Mouse (Mus musculus) T-helper 17 cell (primary cell): ENCODE results near the gene Pcbp2.

Experiments used
- in situ Hi-C, 2 experiments: fragments of 300-600 bp; cut with MboI, MseI; formaldehyde crosslinking; loops; 1 replicate in 1 of 2; 2 replicates in 1 of 2; pipeline ENCODE4 v1.15.1; 2025; ENCODE audit warnings: high pct_unique_total_duplicates in 2 of 2

Gene Pcbp2

DNA sequence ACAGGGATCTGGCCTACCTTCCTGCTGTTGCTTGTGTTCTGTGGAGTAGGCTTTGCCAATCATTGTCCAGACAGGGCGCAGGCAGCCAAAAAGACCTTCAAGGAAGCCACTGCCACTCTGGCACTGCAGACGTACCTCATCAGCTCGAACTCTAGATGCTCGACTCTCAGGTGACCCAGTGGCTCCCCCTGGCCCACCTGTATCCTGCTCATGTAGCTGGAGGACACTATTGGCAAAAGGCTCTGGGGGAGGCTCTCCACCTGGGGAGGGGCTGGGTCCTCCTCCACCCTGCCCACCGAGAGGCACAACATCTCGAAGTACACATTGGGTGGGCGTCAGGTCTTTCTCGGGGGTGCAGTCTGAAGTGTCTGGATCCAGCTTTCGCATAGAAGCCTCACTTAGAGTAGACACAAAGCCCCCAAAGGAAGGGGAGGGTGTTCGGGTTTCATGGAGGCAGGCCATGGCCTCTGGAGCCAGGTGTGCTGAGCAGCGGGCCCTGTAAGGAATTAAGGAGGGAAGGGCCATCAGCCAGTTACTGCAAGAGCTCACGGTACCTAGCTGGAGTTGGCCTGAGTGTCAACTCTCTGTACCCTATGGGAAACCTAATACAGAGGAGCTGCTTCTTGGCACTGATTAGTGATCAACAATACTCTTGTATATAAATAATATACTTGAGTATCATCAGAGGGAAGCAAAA, 34.9 kb downstream of the Pcbp2 start:
- in situ Hi-C loops = loop anchor here (10.0 to 25.0 kb wide), 2 partner anchors 420 to 732 kb away; partner anchors contain the start of genes Cbx5 (in 1 of the 2) and Hnrnpa1 (in 1 of the 2)

DNA sequence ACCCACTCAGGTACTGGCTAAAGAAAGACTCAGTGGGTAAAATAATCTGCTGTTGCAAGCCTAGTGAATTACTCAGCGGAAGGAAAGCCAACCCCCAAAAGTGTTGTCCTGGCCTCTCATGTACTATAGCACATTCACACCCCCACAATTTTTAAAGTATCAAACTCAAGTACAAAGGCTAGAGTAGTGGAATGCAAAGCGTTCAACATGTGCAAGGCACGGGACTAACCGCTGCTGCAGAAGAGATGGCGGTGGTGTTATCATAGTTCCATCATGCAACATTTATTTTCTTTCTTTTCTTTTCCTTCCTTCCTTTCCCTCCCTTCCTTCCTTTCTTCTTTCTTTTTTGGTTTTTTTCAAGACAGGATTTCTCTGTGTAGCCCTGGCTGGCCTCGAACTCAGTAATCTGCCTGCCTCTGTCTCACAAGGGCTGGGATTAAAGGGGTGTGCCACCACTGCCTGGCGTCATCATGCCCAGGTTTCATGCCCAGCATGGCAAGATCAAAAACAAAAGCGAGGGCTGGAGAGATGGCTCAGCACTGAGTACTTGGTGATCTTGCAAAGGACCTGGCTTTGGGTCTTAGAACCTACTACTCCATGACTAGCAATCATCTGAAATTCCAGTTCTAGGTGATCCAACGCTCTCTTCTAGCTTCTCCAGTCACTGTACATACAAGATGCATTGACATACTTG, 35.6 kb downstream of the Pcbp2 start:
- in situ Hi-C loops = loop anchor here (10.0 to 25.0 kb wide), 2 partner anchors 421 to 731 kb away; partner anchors contain the start of genes Cbx5 (in 1 of the 2) and Hnrnpa1 (in 1 of the 2)

DNA sequence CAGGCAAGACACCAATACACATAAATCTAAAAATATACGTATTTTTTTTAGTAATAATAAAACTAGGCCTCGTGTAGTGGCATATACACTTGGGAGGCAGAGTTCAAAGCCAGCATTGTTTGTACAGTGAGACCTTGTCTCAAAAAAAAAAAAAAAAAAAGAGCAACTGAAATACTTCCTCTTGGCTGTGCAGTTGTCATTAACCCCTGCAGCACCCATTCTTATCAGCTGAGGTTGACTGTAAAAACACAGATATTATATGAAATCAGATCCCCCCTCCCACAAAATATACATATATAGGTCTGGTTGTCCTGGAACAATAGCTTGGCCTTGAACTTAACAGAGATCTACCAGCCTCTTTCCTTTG, 36.1 kb downstream of the Pcbp2 start:
- in situ Hi-C loops = loop anchor here (10.0 to 25.0 kb wide), 2 partner anchors 422 to 731 kb away; partner anchors contain the start of genes Cbx5 (in 1 of the 2) and Hnrnpa1 (in 1 of the 2)

DNA sequence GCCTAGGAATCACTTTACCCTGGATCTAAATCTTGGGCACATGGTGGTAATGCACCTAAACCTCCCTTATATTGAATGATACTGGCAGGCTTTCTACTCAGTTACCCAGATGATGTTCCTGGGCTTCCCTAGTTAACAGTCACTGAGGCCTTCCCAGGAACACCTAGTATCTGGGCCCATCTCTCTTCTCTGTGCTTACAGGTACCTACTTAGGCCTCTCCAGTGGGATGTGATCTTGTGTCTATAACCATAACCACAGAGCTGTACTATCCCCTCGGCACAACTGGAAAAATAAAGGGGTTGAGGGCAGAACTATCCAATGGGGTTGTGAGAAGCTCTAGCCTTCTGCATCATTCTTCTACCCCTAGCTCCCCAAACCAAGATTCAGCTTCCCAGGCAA, 36.5 kb downstream of the Pcbp2 start:
- in situ Hi-C loops = loop anchor here (10.0 to 25.0 kb wide), 2 partner anchors 422 to 730 kb away; partner anchors contain the start of genes Cbx5 (in 1 of the 2) and Hnrnpa1 (in 1 of the 2)

DNA sequence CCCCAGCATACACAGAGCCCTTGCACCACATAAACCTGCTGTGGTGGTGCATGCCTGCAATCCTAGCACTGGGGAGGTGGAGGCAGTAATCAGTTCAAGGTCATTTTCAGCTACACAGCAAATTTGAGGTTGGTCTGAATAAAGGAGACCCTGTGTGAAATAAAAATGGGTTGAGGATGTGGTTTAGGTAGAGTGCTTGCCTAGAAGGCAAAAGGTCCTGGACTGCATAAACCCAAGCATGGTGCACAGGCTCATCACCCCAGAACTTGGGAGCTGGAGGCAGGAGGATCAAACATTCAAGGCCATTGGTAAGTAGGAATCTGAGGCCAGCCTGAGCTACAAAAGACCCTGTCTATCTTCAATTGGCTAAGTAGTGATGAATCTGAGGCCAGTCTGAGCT, 37.2 kb downstream of the Pcbp2 start:
- in situ Hi-C loops = loop anchor here (10.0 to 25.0 kb wide), 2 partner anchors 423 to 730 kb away; partner anchors contain the start of genes Cbx5 (in 1 of the 2) and Hnrnpa1 (in 1 of the 2)

DNA sequence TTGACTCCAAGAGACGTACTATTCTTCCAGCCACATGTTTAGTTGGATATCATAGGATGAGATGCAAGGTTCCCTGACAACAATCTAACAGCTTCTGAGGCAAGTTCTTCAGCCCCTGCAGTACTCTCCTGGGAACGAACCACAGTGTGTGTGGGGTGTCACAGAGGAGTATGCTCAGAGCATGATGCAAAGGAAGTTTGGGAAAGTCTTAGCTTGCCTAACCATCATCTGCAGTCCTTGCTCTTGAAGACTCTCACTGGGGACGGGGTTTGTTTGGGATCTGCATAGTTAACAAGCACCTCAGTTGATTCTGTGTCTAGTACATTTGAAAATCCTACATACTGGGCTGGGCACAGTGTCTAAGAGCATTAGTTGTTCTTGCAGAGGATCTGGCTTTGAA, 38.0 kb downstream of the Pcbp2 start:
- in situ Hi-C loops = loop anchor here (10.0 to 25.0 kb wide), 2 partner anchors 424 to 729 kb away; partner anchors contain the start of genes Cbx5 (in 1 of the 2) and Hnrnpa1 (in 1 of the 2)

DNA sequence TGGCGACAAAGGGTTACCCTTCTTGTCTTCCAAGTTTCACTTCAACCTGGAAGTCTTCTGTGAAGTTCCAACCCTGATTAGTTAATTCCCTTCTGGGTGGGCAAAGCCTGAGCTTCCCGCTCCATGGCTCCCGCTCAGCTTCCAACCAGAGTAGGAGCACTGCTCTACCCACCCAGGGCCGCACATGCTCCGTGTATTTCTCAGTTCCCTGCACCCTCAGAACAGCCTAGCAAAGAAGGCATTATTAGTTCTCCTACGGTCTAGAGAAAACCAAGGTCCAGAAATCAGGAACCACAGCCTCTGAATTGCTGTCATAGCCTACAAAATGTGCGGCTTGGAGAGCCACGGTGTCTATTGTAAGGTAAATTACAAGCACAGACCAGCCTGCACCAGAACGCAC, 39.8 kb downstream of the Pcbp2 start:
- in situ Hi-C loops = loop anchor here in 1 of 2 experiments (25.0 kb wide), 1 partner anchor 727 kb away; the partner anchor contains the start of genes Cbx5 and Hnrnpa1

DNA sequence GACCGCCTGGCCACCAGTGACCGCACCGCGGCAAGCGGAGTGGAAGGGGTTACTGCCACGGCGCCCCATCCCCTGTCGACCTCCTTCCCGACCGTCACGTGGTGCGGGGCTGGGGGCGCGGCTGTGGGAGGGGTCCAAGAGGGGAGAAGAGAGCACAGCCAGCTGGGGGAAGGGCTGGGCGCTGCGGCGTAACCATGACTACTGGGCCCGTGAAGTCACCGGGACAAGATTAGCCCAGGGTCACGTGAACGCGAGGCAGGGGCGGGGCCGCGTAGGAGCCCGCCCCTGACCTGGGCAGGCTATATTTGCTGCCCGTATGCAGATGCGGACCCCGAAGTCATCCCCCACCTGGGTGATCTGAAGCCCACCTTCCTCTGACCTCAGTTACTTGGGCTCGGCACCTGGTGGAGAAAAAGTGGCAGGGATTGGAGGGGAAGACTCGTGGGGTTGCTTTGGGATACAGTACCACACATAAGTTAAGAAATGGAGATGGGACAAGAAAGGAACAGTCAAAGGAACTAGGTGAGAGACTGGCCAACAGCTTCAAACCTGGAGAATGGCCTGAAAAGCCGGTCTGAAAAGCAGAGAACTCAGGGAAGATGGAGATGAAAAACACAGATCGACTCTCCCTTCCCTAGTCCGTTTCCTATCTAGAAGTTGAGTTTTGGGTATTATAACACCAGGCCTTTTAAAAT, 40.4 kb downstream of the Pcbp2 start:
- in situ Hi-C loops = loop anchor here in 1 of 2 experiments (25.0 kb wide), 1 partner anchor 727 kb away; the partner anchor contains the start of genes Cbx5 and Hnrnpa1

DNA sequence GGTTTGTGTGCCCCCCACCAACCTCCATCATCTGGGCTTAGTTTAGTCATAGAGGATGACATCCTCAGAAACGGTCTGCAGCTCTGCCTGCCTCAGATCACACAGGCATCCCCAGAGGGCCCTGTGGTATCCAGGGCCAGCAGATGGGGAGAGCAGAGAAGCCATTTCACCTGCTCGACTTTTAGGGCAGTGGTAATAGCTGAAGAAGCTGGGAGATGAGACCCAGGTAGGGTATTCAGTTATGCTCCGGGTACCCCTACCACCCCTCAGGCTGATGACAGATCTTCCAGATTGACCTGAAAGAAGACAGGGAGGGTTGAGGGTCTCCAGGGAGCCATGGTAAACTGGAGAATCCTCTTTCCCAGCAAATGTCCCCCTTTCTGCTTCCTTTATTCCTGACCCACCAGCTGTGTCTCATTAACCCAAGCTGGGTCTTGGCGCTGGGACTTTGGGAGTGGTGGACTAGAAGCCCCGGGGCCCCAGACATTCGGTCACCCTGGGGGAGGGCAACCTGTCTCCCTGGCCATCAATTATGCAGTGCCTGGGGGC, 41.0 kb downstream of the Pcbp2 start:
- in situ Hi-C loops = loop anchor here in 1 of 2 experiments (25.0 kb wide), 1 partner anchor 726 kb away; the partner anchor contains the start of genes Cbx5 and Hnrnpa1

DNA sequence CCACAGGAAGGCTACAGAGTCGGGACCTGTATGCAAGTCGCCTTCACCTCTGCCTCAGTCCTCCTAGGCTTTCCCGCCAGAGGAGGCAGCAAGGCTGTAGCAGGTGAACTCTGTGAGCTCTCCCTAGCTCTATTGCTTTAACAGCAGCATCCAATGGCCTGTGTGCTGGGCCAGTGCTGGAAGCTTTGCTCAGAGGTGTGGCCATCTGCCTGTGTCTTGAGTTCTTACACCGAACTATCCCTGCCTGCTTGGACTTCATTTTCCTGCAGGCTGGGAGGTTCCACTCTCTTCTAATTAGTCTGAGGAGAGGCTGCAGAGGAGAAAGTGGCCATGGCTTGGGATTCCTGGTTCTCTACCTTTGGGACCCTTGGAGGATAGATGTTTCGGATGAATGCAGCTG, 41.7 kb downstream of the Pcbp2 start:
- in situ Hi-C loops = loop anchor here in 1 of 2 experiments (25.0 kb wide), 1 partner anchor 725 kb away; the partner anchor contains the start of genes Cbx5 and Hnrnpa1

DNA sequence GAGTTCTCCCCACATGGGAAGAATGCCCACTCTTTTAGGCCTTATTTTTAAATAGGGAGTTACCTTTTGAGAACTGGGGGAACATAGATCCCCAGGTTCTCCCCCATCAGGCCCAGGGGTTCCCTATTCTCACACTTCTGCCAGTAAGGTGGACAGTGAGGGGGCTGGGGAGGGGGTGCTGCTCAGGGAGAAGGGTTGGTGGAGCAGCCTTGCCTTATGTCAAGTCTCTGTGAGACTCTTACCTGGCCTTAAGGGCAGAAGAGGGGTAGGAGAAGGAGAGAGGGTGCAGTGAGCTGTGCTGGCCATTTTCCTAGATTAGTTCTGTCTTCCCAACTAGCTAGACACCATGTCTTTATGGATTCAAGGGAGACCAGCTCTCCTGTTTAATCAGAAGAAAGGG, 42.1 kb downstream of the Pcbp2 start:
- in situ Hi-C loops = loop anchor here in 1 of 2 experiments (25.0 kb wide), 1 partner anchor 725 kb away; the partner anchor contains the start of genes Cbx5 and Hnrnpa1

DNA sequence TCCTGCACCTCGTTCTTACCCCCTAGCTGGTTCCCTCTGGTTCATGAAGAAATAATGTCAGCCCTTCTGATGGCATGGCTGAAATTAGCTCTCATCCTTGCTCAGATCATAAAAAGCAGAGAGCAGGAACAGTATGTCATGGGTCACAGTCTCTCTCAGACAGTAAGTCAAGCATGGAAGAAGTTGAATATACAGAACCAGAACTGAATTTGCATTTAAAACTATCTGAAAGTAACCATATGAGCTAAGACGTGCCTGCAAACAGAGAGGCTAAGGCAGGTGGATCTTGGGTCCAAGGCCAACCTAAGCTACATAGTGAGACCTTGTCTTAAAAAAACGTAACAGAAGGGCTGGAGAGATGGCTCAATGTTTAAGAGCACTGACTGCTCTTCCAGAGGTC, 42.7 kb downstream of the Pcbp2 start:
- in situ Hi-C loops = loop anchor here in 1 of 2 experiments (25.0 kb wide), 1 partner anchor 724 kb away; the partner anchor contains the start of genes Cbx5 and Hnrnpa1

DNA sequence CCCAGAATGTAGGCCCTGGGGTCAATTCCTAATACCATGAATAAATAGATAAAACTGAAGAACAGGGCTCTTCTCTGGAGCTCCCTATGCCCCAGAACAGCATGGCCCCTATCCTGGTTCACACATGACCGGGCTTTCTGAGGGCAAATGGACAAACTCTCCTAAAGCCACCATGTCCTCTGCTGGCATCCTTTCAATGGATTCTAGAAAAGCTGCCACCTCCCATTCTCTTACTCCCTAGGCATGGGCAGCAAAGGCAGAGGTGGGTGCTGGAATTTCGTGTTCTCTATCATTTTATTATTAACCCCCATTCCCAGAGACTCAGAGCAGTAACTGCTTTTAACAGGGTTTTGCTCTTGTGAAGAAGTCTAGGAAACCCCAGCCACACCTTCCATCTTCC, 44.9 kb downstream of the Pcbp2 start:
- in situ Hi-C loops = loop anchor here in 1 of 2 experiments (25.0 kb wide), 1 partner anchor 722 kb away; the partner anchor contains the start of genes Cbx5 and Hnrnpa1

DNA sequence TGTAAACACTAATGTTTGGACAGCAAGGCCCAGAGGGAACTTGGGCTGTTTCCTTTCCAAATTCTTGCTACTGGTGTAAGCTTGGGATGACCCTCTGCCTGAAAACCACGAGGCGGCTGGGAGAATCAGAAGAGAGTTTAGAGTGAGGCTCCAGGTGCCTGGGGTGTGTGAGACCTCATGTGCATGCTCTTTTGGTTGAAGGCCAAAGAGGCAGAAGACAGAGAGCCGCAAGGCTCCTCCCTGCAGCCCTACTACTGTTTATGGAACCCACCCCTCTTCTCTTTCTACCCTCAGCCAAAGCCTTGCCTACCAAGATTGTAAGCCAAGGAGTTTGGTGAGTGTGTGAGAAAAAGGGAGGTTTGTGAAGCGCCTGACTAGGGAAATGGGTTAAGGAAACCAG, 45.5 kb downstream of the Pcbp2 start:
- in situ Hi-C loops = loop anchor here in 1 of 2 experiments (25.0 kb wide), 1 partner anchor 722 kb away; the partner anchor contains the start of genes Cbx5 and Hnrnpa1

DNA sequence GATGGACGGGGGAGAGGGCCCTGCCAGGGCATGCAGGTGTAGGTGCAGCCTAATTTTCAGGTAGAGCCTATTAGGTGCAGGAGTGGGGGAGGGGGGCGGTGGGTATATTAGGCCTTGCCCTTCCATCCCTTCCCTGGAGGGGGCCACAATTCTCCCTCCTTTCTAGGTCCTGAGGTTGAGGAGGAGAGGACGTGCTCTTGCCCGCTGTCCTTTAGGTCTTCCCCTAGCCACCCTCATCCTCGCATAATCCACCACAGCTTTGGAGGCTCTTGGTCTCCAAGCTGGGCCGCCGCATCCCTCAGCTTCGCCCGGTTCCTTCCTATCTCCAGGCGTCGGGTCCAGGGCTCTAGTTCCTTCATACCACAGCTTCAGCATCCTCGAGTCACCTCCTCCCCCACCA, 46.0 kb downstream of the Pcbp2 start:
- in situ Hi-C loops = loop anchor here in 1 of 2 experiments (25.0 kb wide), 1 partner anchor 721 kb away; the partner anchor contains the start of genes Cbx5 and Hnrnpa1

DNA sequence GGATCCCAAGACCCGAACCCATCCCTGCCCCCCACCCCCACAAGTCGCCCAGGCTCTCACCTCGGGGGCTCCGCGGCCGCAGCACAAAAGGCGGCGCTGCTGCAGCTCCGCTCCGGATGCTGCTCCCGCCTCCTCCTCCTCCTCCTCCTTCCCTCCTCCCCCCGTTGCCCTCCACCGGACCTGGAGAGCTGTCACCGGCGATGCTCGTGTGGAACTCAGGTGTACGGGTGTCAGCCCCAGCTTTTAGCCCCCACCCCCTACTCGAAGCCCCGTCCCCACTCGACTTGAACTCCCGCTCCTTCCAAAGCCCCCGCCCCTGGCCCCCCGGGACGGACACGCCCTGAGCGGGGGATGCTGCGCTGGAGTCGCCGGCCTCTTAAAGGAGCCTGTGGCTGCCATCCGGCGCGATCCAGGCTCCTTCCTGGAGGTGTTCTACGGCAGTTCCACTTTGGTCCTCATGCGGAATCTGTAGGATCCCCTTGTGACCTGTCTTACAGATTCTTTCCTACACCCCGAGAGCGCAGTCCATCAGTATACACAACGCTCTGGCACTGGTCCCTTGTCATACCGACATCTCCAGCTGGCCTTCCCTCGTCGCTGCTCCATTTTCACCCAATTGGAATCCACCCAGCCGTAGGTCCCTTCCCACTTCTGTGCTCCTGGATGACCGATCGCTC, 46.5 kb downstream of the Pcbp2 start, which contains the start of gene Map3k12:
Map3k12 (minus strand) TSS at position 337 of the 677 bp plus-strand sequence.
- in situ Hi-C loops = loop anchor here in 1 of 2 experiments (25.0 kb wide), 1 partner anchor 720 kb away; the partner anchor contains the start of genes Cbx5 and Hnrnpa1

DNA sequence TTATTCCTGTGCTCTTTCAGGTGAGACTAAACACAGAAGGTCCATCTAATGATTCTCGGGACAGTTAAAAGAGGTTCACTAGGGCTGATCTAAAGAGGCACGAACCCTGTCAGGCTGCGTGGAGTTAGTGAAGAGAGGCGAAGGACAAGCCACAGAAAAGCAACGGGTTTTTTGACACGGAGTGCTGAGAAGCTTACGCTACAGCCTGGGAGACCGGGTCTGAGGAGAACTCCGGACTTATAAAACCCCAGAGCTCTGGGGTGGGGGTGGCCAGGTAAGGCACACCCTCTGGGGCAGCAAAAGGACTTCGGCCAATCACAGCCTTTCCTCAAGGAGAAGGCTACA, 47.3 kb downstream of the Pcbp2 start:
- in situ Hi-C loops = loop anchor here in 1 of 2 experiments (25.0 kb wide), 1 partner anchor 720 kb away; the partner anchor contains the start of genes Cbx5 and Hnrnpa1

DNA sequence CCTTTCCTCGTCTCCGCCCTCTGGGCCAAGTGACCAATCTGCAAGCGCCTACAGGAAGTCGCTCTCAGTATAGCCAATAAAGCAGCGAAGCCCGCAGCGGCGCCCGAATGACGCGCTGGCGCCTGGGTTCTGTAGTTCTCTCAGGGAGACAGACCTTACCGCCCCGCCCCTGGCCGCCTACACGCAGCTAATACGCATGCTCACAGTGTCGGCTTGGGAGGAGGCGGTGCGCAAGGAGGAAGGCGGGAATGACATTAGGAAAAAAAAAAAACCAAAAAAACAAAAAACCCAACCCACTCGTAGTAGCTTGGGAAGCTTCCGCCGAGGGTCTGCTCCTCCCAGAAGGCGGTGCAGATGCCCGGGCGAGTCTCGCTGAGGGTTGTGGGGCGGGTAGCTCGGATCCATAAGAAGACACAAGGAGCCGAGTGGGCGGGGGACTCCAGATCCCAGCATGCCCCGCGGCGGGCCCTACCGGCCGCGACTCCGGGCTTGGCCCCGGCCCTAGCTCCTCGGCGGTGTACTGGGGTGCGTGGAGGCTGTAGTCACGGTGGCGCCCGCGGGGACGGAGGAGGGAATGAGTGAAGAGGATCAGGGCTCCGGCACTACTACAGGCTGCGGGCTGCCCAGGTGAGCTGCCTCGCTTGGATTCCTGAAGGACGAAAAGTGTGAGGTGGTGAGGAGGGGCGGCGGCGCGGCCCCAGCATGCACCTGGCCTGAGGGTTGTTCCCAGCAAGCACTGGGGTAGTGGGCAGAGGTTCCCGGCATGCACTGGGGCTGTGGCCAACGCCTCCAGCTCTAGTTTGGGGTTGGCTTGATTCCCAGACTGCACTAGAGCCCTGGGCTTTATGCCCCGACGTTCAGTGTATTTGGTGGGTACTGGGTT, 47.9 kb downstream of the Pcbp2 start, which contains the start of gene Tarbp2:
Tarbp2 (plus strand) TSS at position 217 of the 883 bp plus-strand sequence.
- in situ Hi-C loops = loop anchor here in 1 of 2 experiments (25.0 kb wide), 1 partner anchor 719 kb away; the partner anchor contains the start of genes Cbx5 and Hnrnpa1
